Mouse (Mus musculus) cerebellum, postnatal 14 days (tissue): ENCODE measurements around the gene Smim23.

Experiments used
- DNase-seq, 2 experiments: peaks; one replicate each; pipeline ENCODE4 v3.0.0; 2021; ENCODE audit warnings: mixed read lengths in 2 of 2

Smim23 gene

GRCm38 (mm10) chr11:32824505-32824904 is at the start of gene Smim23:
Gene Smim23, minus strand, starts transcription at chr11:32824605.
- no peak for DNase-seq

GRCm38 (mm10) chr11:32868619-32869383 is 44.4 kb upstream of the Smim23 start:
- DNase-seq, result peak in 1 of 2 experiments; percentile 29

GRCm38 (mm10) chr11:32864615-32865014 is 40.2 kb upstream of the Smim23 start:
- peak; percentile 67 to 79 for DNase-seq

GRCm38 (mm10) chr11:32857418-32857879 is 33.0 kb upstream of the Smim23 start:
- DNase-seq, result peak; percentile 65 to 73

GRCm38 (mm10) chr11:32846682-32847222 is 22.3 kb upstream of the Smim23 start:
- no peak for DNase-seq

- no peak for DNase-seq
Measured at GRCm38 (mm10) chr11:32841169-32841568, 16.8 kb upstream of the Smim23 start.

DNA sequence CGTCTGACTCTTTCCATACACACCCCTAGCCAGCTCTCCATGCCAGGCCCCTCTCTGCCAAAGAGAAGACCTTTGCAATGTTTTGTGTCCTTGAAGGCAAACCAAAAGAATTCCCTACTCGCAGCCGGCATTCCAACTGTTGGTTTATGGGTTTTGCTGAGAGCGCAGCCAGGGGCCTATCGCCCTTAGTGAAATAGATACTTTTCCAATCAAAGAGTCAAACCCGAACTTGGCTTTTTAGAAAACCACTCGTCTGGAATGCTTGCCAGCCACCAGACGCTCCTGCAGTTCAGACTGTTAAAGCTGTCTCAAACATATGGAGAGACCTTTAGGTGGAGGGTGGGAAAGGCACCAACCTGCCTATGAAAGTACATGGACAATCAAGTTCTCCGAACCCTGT is 15.9 kb upstream of the Smim23 start:
- DNase-seq, result no peak

DNA sequence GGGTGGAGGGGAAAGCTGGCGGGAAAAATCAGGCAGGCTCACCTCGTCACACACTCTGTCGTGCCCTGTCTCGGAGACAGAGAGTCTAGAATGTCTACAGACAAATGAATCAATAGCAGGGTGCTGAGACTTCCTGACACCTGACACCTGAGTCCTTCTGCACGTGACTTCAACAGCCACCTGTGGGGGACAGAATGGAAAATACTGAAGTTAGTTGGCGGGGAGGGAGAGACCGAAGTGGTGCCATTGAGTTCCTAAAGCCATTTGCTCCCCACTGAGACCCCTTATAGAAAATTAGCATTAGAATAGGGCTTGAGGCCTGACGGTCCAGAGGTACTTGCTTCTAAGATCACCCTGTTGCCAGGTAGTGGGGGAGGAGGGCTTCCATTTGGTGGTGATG is 10.6 kb upstream of the Smim23 start:
- no peak for DNase-seq

GRCm38 (mm10) chr11:32834367-32834918 is 10.0 kb upstream of the Smim23 start:
- no peak for DNase-seq

- DNase-seq, result no peak
Measured at GRCm38 (mm10) chr11:32817566-32817965, 6.8 kb downstream of the Smim23 start.

- no peak for DNase-seq
Measured at GRCm38 (mm10) chr11:32814286-32814685, 10.1 kb downstream of the Smim23 start.

- no peak for DNase-seq
Measured at GRCm38 (mm10) chr11:32809091-32809490, 15.3 kb downstream of the Smim23 start.

- DNase-seq, result peak; percentile 74 to 78
Measured at GRCm38 (mm10) chr11:32805958-32806357, 18.4 kb downstream of the Smim23 start.

- no peak for DNase-seq
Measured at GRCm38 (mm10) chr11:32803658-32804057, 20.7 kb downstream of the Smim23 start.

GRCm38 (mm10) chr11:32801715-32802114 is 22.7 kb downstream of the Smim23 start:
- no peak for DNase-seq

GRCm38 (mm10) chr11:32800929-32801375 is 23.5 kb downstream of the Smim23 start:
- DNase-seq, result peak in 1 of 2 experiments; percentile 27

DNA sequence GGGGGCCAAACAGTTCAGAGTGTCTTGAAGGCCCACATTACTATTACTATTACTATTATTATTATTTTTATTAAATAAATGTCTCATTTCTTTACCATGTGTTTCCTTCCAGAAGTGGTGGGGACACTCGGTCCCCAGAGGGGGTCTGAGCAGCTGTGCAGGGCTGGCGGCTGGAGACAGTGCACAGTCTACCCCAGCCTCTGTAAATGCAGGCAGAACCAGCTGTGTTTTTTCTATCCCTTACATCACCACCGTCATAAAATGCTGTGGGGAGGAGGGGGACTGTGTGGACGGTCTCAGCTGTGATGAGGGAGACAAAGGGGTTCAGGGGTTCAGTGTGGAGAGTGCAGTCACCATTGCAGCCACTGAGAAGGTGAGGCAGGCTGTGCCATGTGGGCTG is 26.0 kb downstream of the Smim23 start:
- DNase-seq, result no peak

DNA sequence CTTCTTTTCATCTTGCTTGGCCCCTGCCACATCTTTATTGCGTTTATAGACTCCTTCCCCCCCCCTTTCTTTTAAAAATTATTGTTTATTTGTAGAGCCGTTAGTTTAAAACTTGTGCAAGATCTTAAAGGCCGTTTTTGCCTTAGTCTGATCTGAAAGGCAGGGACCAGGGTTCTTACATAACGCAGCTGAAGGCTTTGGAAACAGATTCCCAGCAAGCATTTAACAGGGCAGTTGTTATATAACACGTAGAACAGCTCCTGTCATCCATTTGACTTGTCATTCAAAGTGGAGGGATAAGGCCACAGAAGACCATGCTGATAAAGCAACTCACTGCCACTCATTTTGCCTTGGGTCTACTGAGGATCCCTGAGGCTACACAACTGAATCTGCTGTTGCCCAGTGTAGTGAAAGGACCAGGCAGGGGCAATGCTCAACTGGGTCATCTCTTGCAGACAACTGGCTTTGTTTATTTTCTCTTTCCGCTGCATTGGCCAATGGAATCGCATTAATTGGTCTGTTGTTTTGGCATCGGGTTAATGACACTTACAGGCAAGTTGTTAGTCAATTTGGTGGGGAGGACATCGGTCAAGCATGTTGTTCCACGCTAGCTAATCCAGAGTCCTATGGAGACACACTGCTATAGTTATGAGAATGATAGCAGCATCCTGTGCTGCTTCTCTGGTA is 29.5 kb downstream of the Smim23 start:
- no peak for DNase-seq

- DNase-seq, result no peak
Measured at GRCm38 (mm10) chr11:32786201-32786600, 38.2 kb downstream of the Smim23 start.

DNA sequence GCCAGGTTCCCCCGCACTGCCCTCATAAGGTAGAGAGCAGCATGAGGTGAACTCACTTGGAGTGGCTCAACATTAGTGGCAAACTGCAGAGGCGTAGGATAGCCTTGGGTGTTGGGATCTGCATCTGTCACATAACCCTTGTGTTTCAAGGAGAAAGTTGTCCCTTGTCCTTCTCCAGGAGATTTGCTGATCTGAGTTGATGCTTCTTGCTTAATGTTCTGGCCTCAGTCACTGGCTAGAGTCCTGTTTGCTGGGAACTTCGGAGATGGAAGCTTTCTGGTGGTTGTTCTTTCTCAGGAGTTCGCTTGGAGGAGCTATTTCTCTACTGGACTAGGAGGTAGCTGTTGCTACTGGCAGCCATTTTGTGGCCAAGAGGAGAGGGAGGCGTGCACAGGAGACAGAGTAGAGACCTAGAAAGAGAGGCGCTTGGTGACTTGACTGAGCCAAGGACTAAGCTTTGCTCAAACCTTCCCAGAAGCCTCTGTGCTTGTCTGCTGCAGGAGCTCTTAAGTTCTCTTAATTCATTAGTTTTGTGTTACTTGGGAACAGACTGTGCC is 38.7 kb downstream of the Smim23 start:
- DNase-seq, result no peak

DNA sequence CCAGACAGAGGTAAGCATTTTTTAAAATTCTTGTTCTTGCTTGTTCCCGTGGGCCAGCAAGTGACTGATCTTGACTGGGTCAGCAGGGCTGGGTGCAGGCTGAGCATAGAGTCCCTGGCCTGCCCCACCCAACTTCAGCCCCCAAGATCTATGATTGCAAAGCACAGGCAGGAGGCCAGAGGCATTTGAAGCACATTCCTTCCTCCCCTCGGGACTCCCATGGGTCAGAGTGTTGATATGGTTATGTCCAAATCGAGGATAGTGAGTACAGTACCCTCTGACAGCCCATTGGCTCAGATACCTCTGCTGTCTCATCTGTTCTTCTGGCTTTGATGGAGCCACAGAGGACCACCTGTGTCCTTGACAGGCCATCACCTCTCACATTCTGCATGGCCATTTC is 41.7 kb downstream of the Smim23 start:
- no peak for DNase-seq

- peak; percentile 30 to 41 for DNase-seq
Measured at GRCm38 (mm10) chr11:32781633-32782404, 42.6 kb downstream of the Smim23 start.
